In the genomic region with DNA sequence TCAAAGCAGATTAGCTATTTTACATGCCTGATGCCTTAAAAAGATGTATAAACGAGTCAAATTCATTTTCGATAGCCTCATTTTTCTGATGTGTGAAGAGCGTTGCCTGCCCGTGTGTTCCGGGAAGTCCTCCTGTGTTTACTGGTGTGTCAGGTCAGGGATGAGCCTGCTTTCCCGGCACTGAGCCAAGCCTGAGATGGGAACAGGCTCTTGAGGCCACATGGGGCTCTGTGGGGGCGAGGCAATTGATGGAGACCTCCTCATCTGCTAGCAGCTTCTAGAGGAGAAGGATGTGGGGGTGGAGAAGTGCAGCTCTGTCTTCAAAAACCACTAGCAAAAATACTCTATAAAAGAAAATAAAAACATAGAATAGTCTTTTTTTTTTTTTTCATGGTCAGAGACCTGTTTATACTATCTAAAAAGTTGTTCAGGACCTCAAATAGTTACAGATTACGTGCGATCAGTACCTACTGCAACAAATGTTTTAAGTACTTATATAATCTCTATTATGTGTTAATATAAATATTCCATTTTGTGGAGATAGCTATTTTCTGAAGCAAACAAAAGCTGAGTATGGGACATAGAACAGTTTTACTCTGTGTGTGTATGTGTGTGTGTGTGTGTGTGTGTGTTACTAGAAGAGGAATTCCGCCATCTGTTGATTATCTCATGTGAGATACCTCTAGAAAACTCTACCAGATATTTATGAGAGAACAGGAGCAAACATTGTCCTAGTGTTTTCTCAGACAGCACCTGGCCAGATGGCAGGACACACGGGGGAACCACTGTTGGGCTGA, we compare ENCODE assay signal across 16 mouse cellular contexts.
DNase-seq lines count a peak whose midpoint lies in the region; ATAC-seq lines count a peak whose summit lies in the region.
"Had no signal": no experiment of that assay in that cellular context is flagged by ENCODE, and none has a peak within 500 bp of the region (broad histone marks: within the 10 kb centered on the region; RNA-seq: fewer than 3 reads in every experiment).

No protein-coding gene starts in this region.

- no peaks in the 10 kb centered on the region for H3K9me3 ChIP-seq in forebrain, embryonic 13.5 days (replicated peaks)
- H3K9me3 ChIP-seq: embryonic facial prominence, embryonic 13.5 days; forebrain, embryonic 15.5 days; limb, embryonic 12.5 days; midbrain, embryonic 13.5 days had no signal

- H3K27ac ChIP-seq in forebrain, embryonic 13.5 days, result no peak overlapping the region
- H3K27ac ChIP-seq: embryonic facial prominence, embryonic 13.5 days; forebrain, embryonic 15.5 days; limb, embryonic 12.5 days; midbrain, embryonic 13.5 days had no signal

- WGBS in forebrain, embryonic 13.5 days, result 63% methylated on average over 11 of the region's 11 CpGs

- H3K27me3 ChIP-seq in forebrain, embryonic 13.5 days, result no peaks in the 10 kb centered on the region
- H3K27me3 ChIP-seq: embryonic facial prominence, embryonic 13.5 days; forebrain, embryonic 15.5 days; limb, embryonic 12.5 days; midbrain, embryonic 13.5 days had no signal

- no peaks in the 10 kb centered on the region for H3K4me1 ChIP-seq in forebrain, embryonic 13.5 days
- H3K4me1 ChIP-seq: embryonic facial prominence, embryonic 13.5 days; forebrain, embryonic 15.5 days; limb, embryonic 12.5 days had no signal

- no peak for ATAC-seq in forebrain, embryonic 13.5 days
- ATAC-seq: forebrain, embryonic 15.5 days had no signal

- no peak overlapping the region for H3K9ac ChIP-seq in forebrain, embryonic 13.5 days
- H3K9ac ChIP-seq: embryonic facial prominence, embryonic 13.5 days; forebrain, embryonic 15.5 days; limb, embryonic 12.5 days; midbrain, embryonic 13.5 days had no signal

- no peak overlapping the region for H3K4me3 ChIP-seq in forebrain, embryonic 13.5 days
- H3K4me3 ChIP-seq: embryonic facial prominence, embryonic 13.5 days; forebrain, embryonic 15.5 days; limb, embryonic 12.5 days; midbrain, embryonic 13.5 days had no signal

- H3K36me3 ChIP-seq in forebrain, embryonic 13.5 days (ENCODE audit: poor library complexity, severe bottlenecking), result no peaks in the 10 kb centered on the region
- H3K36me3 ChIP-seq: embryonic facial prominence, embryonic 13.5 days; forebrain, embryonic 15.5 days; limb, embryonic 12.5 days; midbrain, embryonic 13.5 days had no signal

- DNase-seq in cerebellum, postnatal 25 days, result peak; percentile 35 to 65
- DNase-seq in cerebellum, adult 9-11 months, result no peak
- peak; percentile 12 for DNase-seq in kidney, postnatal 14 days
- no peak for DNase-seq in kidney, adult 11 months
- DNase-seq in ovary, adult 18-20 months (ENCODE audit: low spot score), result peak; percentile 37
- DNase-seq in ovary, postnatal 36 days (ENCODE audit: low spot score), result no peak
- no peak for DNase-seq in right cerebral cortex, postnatal 36 days (ENCODE audit: low spot score in 2 of 2)
- DNase-seq: adrenal gland, postnatal 14 days; gastrocnemius, postnatal 36 days; heart, postnatal 14 days; lung, postnatal 14 days had no signal

- no peak overlapping the region for H3K4me2 ChIP-seq in forebrain, embryonic 13.5 days
- H3K4me2 ChIP-seq: embryonic facial prominence, embryonic 13.5 days; forebrain, embryonic 15.5 days; limb, embryonic 12.5 days; midbrain, embryonic 13.5 days had no signal

Comparison
In these comparisons a context has a peak if more than half of its experiments do, and no peak if none do; other contexts are left out.
1. DNase-seq: peak in cerebellum, postnatal 25 days (2 of 2), kidney, postnatal 14 days (single experiment) and ovary, adult 18-20 months (single experiment); none in cerebellum, adult 9-11 months (single experiment), kidney, adult 11 months (single experiment), ovary, postnatal 36 days (single experiment) and right cerebral cortex, postnatal 36 days (0 of 2).